Mouse (Mus musculus) gonadal fat pad, adult 2 months (tissue): ENCODE measurements around the gene Pi16. TPM values are rescaled to one million over a fixed set of nuclear protein-coding genes. Genes with fewer than 3 reads are reported as not detected.

ENCODE experiments used
- DNase-seq: peaks from one replicate; pipeline ENCODE4 v3.0.0-alpha.2; 2012; ENCODE audit warnings: low read depth
- polyA plus RNA-seq: library from polyadenylated mRNA; depleted of rRNA; stranded (reverse); fragments of >200 nt; gene quantifications from 2 replicates; pipeline ENCODE4 v1.2.3, GENCODE M21; 2012; rRNA removed

Pi16 gene
- polyA plus RNA-seq, 1 experiment, result 42.9 TPM

GRCm38 (mm10) chr17:29356479-29356856 lies 39.0 kb downstream of the Pi16 start:
- DNase-seq, result no peak

GRCm38 (mm10) chr17:29356882-29357281 lies 39.4 kb downstream of the Pi16 start:
- DNase-seq, result no peak

- DNase-seq, result no peak
These were observed 41.4 kb downstream of the Pi16 start for GRCm38 (mm10) chr17:29358928-29359327.

GRCm38 (mm10) chr17:29360761-29361221 lies 43.3 kb downstream of the Pi16 start, which contains the start of gene Fgd2:
Gene Fgd2 (plus strand): TSS chr17:29360914.
- no peak for DNase-seq

GRCm38 (mm10) chr17:29361982-29362691 lies 44.7 kb downstream of the Pi16 start:
- DNase-seq, result no peak

- DNase-seq, result no peak
These were observed 45.6 kb downstream of the Pi16 start for GRCm38 (mm10) chr17:29363109-29363508.

- DNase-seq, result no peak
These were observed 47.7 kb downstream of the Pi16 start for GRCm38 (mm10) chr17:29365105-29365621.

GRCm38 (mm10) chr17:29368726-29369125 lies 51.2 kb downstream of the Pi16 start:
- DNase-seq, result no peak

- no peak for DNase-seq
These were observed 53.7 kb downstream of the Pi16 start for GRCm38 (mm10) chr17:29370984-29371723.

GRCm38 (mm10) chr17:29375871-29376270 lies 58.4 kb downstream of the Pi16 start:
- no peak for DNase-seq

GRCm38 (mm10) chr17:29378056-29378455 lies 60.6 kb downstream of the Pi16 start:
- no peak for DNase-seq

Other genes starting within 250 kb of the Pi16 start
- 38.4 and 98.3 TPM in 2 replicates for gene Cdkn1a, start 226.7 kb upstream of the Pi16 start, polyA plus RNA-seq
- gene Rab44, start 203.5 kb upstream of the Pi16 start, polyA plus RNA-seq, result 8.2 and 12.7 TPM in 2 replicates
- 59.8 and 66.3 TPM in 2 replicates for gene Cpne5, start 79.5 kb upstream of the Pi16 start, polyA plus RNA-seq
- gene Ppil1, start 53.5 kb upstream of the Pi16 start, polyA plus RNA-seq, result 33.3 and 35.3 TPM in 2 replicates
- 118 and 175 TPM in 2 replicates for gene BC004004, start 48.9 kb upstream of the Pi16 start, polyA plus RNA-seq
- 587 and 681 TPM in 2 replicates for gene Mtch1, start 30.3 kb downstream of the Pi16 start, polyA plus RNA-seq
- 23.3 and 32.9 TPM in 2 replicates for gene Fgd2, start 43.2 kb downstream of the Pi16 start, polyA plus RNA-seq
- gene Pim1, start 173.1 kb downstream of the Pi16 start, polyA plus RNA-seq, result 9.5 and 10.9 TPM in 2 replicates
- gene Gm17657, start 232.0 kb downstream of the Pi16 start, polyA plus RNA-seq, result not detected in 2 replicates
- gene Tbc1d22b, start 232.1 kb downstream of the Pi16 start, polyA plus RNA-seq, result 14.0 and 16.4 TPM in 2 replicates
- 0.81 and 1.6 TPM in 2 replicates for gene Tmem217, start 234.7 kb downstream of the Pi16 start, polyA plus RNA-seq